Mouse (Mus musculus): ENCODE measurements around the gene Abcf3. TPM values are rescaled to one million over a fixed set of nuclear protein-coding genes. Genes with fewer than 3 reads are reported as not detected.

The Abcf3 gene
- total and polyA plus RNA-seq, 3 experiments = 27.6 to 106 (median 84.6) TPM

DNA sequence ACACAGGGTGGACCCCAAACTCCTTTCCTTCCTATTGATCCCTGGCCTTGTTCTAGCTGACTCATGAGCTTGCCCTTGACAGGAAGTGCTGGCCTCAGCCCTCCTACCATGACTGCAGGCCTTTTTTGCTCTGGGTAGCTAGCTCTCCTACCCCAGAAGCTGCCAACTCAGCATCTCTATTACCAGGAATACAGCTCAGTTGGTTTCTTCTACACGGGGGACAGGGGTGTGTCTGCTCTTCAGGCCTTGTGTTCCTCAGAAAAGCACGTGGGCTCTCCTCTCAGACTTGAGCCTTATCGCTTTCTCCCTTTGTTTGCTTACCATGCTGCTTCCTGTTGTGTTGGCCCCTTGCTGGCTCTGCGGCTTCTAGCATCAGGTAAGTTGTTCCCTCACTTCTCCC lies 7.9 kb upstream of the Abcf3 start:
- DNase-seq = peak; percentile 69

- DNase-seq = no peak
These were observed 2.7 kb upstream of the Abcf3 start for GRCm38 (mm10) chr16:20545696-20546095.

DNA sequence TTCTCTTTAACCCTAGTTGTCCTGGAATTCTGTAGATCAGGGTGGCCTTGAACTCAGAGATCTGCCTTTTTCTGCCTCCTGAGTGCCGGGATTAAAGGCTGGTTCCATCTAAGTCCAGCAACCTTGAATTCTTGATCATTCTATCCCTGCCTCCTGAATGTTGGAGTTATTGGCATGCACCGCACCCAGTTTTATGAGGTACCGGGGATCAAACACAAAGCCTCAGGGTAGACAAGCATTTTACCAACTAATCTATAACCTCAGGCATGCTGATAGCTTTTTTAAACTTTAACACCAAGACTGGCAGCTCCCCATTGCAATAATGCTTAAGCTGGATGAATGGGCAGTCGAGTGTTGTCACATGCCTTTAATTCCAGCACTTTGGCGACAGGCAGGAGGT lies 954 bp upstream of the Abcf3 start:
- DNase-seq = no peak

DNA sequence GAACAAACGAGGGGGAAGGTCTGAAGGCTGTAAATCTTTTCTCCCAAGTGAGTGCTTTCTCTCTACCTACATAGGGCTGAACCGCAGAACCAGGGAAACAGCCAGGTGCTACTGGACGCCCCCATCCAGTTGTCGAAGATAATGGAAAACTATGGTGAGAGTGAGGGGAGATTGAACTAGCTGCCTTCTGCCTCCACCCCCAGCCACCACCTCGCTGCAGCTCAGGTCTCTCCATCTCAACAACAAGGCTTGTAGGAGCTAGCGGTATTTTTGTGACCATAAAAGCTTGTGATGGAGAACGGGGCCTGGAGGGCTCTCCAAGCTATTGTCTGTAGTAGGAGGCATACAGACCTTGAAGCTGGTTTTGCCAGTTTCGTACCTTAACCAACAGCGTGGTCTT lies 784 bp downstream of the Abcf3 start:
- DNase-seq = no peak

- no peak for DNase-seq
These were observed 3.3 kb downstream of the Abcf3 start for GRCm38 (mm10) chr16:20551691-20552090.

- DNase-seq = no peak
These were observed 4.2 kb downstream of the Abcf3 start for GRCm38 (mm10) chr16:20552594-20552993.

DNA sequence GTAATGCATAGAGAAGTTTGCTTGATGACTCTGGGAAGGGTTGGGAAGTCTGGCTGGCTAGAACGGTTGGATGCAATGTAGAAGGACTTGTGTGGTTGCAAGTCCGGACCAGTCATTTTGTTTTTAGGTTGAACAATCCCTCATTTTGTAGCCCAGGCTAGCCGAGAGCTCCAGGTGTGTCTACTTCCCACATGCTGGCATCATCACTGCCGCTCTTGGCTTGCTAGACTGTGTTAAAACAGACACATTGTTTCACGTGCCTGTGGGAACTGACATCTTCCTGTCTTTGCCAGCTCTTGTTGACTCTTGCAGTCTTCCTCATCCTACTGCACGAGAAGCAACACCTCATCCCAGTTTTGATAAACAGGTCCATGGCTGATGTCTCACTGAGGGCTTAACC lies 6.6 kb downstream of the Abcf3 start:
- DNase-seq = no peak

DNA sequence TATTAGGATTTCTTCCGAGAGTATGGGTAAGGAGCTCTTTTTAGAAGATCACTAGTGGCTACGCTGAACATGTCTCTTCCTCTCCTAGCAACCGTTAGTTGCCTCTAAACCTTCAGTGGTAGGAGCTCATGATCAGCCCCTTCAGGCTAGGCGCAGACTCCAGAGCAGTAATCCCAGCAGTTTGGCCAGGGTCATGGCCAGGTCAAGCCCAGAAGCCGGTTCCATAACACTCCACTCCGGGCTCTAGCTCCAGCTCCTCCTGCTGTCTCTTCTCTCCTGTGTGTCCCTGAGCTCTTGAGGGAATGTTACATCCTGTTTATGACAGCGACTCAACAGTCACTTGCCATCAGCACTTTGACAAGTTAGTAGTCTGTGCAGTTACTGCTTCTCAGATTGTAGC lies 9.0 kb downstream of the Abcf3 start:
- DNase-seq = no peak

- no peak for DNase-seq
These were observed 16.7 kb downstream of the Abcf3 start for GRCm38 (mm10) chr16:20565075-20565474.

DNA sequence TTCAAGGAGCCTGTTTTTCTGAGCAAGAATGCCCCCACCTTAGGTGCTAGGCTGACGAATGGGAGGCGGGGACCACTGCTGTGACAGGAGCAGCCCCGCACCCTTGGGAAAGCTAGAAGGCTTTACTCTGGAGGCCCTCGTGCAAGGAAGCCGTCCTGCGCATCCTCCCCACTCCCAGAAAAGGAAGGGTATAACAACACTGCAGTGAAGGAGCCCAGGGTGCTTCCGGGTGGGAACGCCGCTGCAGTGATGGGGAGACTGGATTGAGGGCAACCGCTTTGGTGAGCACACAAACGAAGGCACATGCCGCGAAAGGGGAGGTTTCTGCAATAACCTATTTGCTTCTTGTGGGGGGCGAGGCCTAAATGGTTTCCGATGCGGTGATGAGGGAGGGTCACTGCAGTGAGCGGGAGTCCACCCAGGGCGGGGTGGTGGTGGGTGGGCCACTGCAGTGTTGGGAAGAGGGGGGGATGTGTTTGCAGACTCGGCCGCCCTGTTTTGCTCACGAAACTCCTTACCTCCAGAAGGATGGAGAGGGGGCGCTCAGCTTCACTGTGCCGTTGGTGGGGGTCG lies 41.1 kb downstream of the Abcf3 start, which contains the start of gene Vwa5b2:
TSS of gene Vwa5b2 (plus strand) at position 106 of the 573 bp plus-strand sequence.
- DNase-seq = no peak

DNA sequence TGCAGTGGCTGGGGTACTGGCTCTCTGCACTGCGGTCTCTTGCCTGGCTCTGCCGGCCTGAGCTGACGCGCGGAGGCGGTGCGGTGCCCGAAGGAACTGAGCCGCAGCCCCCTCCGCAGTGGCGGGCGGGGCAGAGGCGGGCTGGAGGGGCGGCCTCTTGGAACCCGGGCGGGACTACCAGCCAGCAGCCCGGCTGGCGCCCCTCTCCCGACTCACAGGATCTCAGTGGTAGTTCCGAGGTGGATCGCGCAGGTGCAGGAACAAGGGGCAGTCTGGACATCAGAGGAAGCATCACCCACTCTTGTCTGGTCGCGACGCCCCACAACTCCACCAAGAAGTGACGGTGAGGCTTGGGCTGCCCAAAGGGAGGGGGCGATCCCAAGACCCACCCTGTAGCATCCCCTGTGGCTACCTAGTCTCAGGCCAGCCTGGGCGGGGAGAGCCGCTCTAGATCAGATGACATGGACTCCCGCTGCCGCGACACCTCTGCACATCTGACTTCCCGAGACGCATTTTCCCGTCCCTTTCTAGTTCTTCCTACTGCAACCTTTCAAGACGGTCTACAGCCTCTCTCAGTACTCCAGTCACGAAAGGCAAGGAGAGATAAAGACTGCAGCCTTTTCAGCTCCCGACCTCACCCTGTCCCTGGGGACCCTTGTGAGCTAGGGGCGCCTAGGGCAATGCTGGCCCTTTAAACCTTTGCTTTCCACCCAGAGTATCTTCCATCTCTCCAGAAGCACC lies 41.7 kb downstream of the Abcf3 start:
- DNase-seq = peak; percentile 31

DNA sequence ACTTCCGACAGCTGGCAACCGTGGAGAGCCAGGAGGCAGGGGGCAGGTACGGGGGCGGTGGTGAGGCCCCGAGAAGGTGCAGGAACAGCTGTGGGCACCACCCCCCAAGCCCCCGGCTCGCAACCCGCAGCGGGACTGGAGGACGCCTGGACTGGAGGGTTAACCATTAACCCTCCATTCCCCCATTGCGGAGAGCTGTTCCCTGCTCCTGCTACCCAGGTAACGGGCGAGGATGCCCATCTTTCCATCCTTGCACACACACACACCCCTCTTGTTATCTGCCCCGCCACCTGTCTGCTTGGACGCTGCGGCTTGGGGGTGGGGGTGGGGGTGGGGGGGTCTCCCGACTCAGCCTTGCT lies 42.3 kb downstream of the Abcf3 start:
- DNase-seq = no peak

GRCm38 (mm10) chr16:20591076-20591705 lies 42.8 kb downstream of the Abcf3 start:
- peak; percentile 9 for DNase-seq

DNA sequence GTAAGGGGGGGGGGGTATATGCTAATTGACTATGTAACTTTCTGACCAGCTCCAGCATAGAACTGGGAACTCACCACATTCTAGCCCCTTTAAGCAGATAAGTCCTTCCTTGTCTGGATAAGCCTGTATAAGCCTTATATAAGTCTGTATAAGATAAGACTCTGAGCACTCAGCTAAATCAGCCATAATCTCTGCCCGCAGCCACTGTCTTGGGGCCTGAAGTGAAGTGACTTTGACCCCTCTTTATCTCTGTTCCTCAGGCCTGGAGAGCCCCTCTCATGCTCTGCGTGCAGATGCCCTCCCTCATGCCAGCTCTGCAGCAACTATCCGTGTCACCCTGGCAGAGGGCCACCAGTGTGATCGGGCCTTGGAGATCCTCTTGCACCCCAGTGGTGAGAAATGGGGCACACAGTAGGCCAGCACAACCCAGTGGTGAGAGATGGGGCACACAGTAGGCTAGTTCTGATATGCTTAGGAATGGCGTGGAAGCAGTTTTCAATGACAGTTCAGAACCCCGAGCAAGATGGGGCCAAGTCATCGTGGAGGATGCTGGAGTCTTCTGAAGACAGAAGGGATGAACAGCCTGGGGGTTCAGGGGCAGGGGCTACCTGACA lies 46.8 kb downstream of the Abcf3 start:
- DNase-seq = no peak

GRCm38 (mm10) chr16:20595737-20596136 lies 47.4 kb downstream of the Abcf3 start:
- DNase-seq = no peak

- DNase-seq = no peak
These were observed 48.5 kb downstream of the Abcf3 start for GRCm38 (mm10) chr16:20596687-20597441.

- DNase-seq = no peak
These were observed 52.1 kb downstream of the Abcf3 start for GRCm38 (mm10) chr16:20600511-20600910.

DNA sequence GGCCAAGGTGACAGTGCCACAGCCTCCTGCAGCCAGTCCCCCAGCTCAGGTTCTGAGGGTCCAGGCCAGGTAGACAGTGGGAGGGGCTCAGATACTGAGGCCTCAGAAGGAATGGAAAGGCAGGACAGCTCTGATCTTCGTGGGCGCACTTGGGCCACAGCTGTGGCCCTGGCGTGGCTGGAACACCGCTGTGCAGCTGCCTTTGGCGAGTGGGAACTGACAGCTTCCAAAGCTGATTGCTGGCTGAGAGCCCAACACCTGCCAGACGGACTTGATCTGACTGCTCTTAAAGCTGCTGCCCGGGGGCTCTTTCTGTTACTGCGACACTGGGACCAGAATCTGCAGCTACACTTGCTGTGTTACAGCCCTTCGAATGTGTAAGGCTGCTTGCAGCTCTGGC lies 56.3 kb downstream of the Abcf3 start:
- DNase-seq = no peak

GRCm38 (mm10) chr16:20610501-20611356 lies 62.4 kb downstream of the Abcf3 start:
- DNase-seq = peak; percentile 83

Data from adrenal gland, adult 2 months (tissue).